Mouse (Mus musculus) gastrocnemius, adult 8-10 months (tissue): ENCODE measurements around the gene Hibadh. TPM values are rescaled to one million over a fixed set of nuclear protein-coding genes. Genes with fewer than 3 reads are reported as not detected.
A peak's percentile ranks its signal among the peaks of the same experiment; 100 is the strongest.

ENCODE experiments used
- DNase-seq, 2 experiments: peaks; one replicate each; pipeline ENCODE4 v3.0.0; 2022; ENCODE audit warnings: low spot score in 2 of 2
- total RNA-seq, 4 experiments: library from RNA; stranded (reverse); gene quantifications; 2 replicates each; pipeline ENCODE4 v1.2.4; 2022

Gene Hibadh
- total RNA-seq, 4 experiments from 2014 or later: 106 to 125 (median 119) TPM

DNA sequence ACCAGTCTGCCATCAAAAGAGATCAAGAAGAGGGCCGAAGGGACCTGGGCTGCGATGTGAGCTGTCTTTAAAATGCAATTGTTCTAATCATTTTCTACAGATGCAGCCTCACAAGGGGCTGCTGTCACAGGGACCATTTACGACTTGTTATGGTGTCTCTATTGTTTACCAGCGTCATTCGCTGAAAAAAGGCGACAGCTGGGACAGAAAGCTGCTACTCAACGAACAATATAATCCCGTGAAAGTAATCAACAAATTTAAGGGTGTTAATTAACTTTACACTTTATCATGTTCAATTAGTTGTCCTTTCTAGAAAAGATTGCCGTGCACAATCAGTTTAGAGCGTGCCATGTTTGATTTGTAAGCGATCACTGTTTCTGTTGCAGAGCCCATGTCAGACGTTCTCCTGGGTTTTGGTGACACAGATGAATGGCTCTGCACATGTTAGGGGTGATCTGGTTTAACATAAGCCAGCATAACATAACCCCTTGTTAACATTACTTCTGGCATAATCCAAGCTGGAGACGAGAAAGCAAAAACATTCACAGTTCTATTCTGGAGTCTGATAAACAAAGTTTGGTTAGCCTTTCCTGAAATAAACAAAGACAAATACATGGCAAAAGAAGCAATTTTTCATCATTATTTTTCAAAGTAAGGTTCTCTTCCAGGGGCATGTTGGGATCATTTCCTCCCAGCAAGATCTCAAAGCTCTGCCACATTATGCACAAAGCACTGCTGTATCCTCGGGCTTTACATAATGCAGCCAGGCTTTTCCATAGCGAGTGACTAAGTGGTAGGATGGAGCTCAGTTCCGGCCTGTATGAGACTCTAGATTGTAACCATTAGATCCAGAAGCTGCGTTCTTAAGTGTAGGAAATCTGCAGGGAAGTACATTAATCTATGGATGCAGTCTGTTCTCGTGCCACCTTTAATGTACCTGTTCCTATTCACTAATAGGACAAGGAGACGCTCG lies 72.6 kb downstream of the Hibadh start:
- no peak for DNase-seq

DNA sequence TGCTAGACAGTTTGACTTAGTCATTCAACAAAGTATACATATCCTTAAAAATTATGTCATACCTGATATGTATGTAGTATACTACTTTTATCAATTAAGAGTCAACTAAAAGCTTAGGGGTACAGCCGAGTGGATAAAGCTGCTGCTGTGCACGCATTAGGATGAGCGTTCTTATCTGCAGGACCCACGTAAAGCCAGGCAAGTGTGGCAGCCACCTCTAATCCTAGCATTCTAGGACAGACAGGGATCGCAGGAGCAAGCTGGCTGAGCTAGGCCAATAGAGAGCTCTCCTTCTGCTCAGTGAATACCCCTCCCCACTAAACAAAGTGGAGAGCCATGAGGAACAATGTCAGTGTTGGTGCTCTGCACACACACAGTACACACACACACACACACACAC lies 75.0 kb downstream of the Hibadh start:
- no peak for DNase-seq

DNA sequence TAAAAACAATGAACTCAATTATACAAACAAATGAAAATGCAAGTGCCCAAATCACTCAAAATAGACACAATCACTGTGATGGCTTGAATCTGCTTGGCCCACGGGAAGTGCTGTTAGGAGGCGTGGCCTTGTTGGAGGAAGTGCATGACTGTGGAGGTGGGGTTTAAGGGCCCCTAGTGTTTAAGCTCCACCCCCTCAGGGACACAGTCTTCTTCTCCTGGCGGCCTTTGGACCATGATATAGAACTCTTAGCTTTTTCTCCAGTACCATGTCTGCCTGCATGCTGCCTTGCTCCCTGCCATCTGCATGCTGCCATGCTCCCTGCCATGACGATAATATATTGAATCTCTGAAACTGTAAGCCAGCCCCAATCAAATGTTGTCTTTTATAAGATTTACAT lies 77.2 kb downstream of the Hibadh start:
- no peak for DNase-seq

DNA sequence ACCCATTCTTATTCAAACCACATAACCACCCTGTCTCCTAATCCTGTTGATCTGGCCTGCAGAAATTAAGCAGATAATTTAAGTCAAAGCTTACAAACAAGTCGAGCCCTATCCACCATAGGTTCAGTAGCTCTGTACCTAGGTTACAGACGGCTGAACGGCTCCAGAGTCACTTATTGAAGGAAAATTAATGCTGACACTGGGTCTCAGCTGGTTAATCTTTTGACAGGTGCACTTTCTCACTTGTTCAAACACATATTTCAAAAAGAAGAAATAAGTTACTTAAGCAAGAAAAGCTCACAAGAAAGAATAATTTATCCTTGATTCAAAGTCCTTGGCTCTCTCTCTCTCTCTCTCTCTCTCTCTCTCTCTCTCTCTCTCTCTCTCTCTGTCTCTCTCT lies 81.1 kb downstream of the Hibadh start:
- DNase-seq: no peak

DNA sequence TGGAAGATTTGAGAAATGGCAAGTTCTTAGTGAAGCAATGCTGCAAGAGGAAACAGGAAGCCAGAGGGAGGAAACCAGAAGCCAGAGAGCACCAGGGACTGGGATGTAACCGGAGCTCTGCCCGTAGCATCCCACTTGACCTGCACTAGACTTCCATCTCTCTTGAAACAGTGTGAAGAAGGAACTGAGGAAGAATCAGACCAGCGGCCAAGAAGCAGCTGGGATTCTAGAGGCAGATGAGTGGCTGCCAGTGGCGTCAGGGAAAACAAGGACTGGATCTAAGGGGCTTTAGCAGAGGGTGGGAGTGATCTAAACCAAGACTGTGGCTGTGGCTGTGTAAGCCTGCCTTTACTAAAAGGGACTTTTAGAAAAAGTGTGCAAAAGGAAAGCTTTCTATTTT lies 95.8 kb downstream of the Hibadh start:
- DNase-seq: peak; percentile 15 to 31

DNA sequence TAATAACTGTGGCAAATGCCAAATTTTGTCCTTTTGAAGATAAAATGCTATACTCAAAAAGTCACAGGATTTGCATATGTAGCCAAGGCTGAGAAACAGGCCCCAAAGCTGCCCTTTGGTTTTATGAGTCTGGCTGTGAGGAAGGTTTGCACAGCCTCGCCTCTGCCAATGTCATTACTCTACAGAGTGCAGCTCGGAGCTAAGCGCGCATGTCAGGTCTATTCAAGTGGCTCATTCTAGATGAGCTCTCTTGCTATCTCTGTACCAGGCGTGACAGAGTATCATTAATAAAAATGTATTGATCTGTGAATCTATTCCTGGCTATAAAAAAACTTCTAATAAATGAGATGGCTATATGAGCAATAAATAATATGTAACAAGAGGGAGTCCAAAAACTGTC lies 97.7 kb downstream of the Hibadh start:
- no peak for DNase-seq

DNA sequence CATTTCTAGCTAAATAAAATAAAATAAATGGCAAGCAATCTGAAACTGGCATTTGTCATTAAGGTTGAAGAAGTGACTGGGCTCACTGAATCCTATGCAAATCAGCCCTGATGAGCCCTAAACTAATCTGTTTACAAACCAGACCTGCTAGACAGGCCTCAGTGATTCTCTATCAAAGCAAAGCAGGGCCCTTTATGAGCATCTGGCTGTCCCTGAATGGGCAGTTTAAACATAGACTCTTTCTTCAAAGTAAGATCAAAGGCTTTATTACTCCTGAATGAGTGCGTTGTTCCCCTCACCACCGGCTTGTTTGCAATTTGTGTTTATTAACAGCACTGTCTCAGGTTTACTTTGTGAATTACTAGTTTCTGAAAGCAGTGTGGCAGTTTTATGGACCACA lies 100.3 kb downstream of the Hibadh start:
- DNase-seq: no peak

DNA sequence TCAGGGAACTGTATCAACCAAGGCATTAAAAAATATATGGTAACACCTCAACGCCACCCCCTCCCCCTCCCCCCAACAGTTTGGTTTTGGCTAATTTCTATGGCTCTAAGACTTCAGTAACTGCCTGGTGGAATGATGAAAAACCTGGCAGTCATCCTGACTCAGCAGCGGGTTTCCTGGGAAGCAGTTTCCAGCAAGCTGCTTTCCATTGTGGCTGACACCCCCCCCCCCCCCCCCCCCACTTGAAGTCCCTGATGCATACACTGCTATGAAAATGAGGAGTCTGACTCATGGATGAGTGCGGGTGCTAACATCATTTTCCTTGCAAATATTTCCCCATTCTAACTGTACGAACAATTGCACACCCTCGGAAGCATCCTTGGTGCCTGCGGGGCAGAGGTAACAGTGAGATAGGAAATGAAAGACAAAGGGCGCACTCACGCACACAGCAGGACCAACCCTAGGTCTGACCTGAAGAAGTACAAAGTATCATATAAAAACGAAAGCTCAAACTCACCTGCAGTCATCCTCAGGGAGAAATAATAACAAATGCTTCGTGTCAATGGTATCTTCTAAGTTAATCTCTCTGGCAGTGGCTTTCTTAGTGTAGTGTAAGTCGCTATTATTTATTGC lies 105.0 kb downstream of the Hibadh start:
- no peak for DNase-seq

DNA sequence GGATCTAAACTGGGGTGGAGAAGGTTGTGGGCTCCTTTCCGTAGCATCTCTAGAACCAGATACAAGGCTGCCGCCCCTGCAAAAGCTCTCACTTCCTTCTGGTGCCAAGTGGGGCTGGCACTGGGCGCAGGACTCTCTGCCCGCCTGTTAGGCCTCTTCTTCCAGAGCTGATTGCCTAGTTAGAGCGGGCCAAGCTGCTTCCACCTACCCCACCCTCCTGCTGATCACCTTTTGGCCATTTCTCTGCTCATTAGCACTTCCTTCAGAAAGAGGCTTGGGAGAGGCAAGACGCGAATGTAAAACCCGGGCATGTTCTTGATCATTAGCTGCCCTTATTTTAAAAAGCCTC lies 108.1 kb downstream of the Hibadh start:
- DNase-seq: peak; percentile 12 to 28

DNA sequence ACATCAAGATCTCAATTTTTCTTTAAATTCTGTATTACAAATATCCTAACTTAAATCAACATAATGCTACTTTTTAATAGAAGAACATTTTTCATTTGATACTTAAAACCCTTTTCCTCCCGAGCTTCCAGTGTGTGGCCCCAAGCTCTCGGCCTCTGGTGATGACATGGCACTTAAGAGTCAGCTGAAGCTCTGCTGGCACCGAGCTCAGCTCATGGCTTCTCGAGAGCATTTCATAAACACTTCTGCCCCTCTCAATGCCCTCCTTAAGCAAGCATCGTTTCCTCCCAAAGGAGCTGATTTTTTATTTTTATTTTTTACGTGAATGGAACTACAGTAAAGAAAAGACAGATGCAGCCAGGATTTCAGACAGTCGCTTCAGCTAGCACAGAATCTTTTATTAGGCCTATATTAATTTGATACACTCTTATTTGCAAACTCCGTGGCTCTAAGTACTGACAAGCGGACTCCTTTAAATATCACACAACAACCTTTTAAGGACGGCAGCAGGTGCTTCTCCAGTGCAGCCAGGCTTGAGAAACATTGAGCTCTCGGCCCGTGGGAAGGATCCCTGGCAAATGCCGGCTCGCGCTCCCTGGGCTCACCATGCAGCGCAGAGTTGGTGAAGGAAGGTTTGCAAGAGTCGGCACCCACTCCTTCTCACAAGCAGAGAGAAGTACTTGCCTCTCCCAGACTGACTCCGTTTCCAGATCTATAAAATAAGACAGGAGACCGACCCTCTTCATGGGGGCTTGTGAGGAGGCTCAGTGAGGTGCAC lies 108.6 kb downstream of the Hibadh start:
- peak in 1 of 2 experiments; percentile 40 for DNase-seq

DNA sequence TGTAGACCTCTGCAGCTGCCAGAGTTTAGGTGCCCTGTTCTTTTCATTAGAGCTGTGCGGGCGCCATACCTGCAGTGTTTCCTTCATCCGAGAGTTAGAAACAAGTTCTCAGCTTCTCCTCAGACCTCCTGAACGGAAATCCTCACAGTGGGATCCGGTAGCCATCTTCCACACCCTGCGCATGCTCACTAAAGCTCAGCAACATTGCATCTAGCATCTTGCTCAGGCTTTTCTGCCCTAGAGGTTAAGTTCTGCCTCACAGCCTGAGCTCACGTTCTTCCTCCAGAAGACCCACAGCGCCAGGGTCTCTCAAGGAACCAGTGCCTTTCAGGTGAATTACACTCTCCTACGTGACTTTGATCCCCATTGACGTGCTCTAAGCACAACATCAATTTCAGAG lies 109.3 kb downstream of the Hibadh start:
- no peak for DNase-seq

DNA sequence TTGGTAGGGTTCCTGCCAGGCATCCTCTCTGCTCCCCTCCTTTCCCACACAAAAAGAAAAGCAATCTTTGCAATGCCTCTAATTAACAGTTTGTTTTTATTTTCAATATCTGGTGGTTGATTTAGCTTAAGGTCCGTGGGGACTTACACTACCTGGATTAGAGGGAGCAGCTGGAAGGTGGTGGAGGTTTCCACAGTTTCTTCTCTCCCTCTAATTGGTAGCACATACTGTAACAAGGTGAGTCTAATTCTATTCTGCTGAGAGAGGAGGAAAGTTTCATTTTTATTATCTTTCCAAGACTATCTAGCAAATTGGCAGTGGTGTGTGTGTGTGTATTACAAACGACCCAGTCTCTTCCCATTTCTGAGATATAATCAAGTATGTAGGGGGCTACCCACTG lies 116.0 kb downstream of the Hibadh start:
- DNase-seq: no peak

DNA sequence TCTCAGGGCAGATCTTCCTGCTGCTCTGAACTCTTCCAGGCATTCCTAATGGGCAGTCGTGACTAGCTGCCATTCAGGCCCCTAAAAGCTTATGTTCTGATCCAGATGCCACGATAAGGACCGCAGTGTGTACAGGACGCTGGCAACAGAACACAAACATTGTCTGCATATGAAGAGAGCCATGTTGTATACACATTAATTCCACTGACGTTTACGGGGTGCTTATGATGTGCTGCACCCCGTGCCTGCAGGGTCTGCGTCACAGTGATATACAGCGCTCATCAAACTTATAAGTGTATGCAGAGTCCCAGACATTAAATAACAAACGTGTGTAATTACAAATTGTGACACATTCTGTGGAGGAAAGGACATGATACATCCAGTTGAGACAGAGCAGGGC lies 121.5 kb downstream of the Hibadh start:
- DNase-seq: no peak

DNA sequence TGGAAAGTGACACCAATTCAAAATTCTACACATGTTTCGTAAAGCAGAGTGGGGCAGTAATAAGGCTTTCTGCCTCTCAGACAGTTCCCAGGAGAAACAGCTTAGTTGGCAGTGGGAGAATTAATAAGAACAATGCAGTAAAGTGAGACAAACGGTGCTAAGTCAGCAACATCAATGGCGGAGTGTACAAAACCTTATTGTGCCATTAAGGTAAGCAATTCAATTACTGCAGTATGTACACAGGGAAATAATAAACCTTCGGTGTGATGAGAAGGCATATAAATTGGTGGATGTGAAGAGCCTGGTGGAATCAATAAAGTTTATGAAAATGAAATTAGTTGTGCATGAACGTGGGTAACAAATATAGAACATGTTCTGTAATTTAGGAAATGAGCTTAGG lies 122.9 kb downstream of the Hibadh start:
- DNase-seq: no peak

DNA sequence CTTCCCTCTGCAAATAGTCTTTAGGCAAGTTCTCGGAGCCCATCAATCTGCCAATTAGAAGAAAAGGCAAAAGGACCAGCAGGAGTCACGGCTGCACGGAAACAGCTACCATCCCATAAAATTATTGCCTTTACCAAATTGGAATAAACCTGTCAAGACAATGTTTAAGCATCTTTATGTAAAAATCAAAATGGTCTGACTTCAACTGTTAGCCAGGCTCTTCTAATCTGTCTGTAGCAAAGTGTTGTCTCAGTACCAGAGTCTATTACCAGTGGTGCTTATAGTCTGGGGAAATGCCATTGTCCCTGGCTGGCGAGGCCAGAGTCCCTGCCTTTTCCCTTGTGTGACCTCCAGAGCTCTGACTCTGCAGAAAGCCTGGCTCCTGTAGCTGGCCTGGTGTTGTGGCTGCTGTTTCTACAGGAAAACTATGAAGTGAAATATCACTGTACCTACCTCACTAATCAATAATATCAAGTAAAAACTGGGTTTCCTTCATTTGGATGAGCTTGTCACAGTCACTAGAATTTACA lies 126.2 kb downstream of the Hibadh start:
- no peak for DNase-seq

DNA sequence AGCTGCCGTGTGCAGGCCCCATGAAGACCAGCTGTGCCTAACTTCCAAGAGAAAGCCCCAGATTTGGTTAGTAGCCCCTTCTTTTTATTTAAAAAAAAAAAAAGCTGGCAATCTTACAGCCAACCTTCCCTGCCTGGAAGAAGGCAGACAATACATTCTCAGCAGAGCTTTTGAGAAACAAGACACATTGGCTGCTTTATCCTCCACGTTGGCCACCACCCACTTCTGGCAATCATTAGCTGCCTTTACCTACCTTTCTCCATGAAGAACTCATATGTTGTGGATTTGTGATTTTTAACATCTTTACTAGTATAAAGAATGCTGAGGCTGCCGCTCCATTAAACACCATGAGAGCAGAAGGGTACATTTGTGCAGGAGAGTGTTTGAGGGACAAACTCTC lies 131.4 kb downstream of the Hibadh start:
- no peak for DNase-seq

DNA sequence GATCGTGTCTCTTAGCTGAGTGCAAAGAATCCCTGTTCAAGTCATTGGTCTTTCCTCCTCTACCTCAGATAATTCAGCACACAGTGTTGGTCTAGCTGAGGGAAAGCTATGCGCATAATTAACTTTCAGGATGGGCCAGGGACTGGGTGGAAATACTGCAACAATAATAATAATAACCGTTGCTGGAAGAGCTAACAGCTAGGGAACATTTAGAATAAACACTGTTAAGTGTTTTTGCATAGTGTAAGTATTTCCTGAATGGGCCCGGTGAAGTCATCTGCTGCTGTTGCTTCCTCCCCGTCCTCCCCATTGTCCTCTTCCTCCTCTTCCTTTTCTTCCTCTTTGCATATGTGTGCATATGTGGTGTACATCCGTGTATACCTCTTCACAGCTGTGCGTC lies 132.2 kb downstream of the Hibadh start:
- DNase-seq: no peak

DNA sequence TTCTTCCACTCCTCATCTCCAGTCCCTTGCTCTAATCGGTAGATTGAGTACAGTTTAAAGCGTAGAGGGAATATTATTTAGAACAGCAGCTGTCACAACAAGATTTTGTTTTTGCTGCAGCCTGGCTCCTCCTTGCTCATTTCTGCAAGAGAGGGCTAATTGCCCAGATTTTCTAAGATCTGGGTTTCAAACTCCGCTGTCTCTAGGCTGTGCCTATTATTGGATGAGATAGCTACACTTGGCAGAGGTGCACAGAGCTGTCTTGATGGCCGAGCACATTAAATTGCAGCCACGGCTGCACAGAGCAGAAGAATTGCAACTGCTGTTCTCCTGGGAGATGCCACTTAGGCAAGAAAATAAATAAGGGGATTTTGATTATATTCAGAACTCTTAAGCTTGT lies 133.0 kb downstream of the Hibadh start:
- DNase-seq: peak in 1 of 2 experiments; percentile 18

DNA sequence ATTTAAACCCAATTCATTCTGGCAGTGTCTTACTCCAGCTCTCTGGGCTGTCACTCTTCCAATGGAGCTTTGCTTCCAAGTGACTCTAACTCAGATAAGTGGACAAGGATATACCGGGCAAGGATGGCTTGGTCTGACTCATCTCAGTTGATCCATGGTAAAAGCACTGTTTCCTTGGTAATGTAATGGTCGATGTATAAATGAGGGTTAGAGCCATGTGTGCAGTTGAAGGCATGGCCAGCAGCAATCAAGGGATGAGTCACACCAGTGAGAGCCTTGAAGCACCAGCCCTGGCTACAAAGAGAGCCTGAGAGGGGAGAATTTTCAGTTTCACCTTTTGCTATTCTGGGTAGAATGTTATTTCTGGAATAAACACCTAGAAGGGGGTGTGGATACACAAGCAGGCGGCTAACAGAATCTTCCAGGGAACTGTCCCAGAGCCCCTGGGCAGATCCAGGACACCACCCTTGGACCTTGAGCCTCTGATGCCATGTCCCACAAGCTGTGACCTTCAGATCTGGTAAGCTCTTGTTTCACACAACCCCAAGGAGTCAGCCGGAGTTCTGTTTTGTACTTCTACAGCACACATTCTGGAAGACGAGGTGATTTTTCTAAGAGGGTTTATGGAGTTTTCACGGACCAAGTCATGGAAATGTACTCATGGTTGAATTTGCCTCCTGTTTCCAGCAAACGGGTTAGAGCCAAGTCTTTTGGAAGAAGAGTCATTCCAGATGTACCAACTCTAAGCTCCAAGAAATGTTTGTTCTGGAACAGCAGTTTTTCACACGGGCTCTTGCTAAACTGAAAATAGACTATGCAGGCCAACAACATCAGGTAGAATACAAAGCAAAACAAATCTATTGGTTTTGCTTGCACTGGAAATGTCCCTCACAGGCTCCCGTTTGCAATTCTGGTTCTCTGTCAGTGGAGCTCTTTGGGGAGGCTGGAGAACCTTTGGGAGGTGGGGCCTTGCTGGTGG lies 134.1 kb downstream of the Hibadh start:
- peak in 1 of 2 experiments; percentile 33 for DNase-seq

DNA sequence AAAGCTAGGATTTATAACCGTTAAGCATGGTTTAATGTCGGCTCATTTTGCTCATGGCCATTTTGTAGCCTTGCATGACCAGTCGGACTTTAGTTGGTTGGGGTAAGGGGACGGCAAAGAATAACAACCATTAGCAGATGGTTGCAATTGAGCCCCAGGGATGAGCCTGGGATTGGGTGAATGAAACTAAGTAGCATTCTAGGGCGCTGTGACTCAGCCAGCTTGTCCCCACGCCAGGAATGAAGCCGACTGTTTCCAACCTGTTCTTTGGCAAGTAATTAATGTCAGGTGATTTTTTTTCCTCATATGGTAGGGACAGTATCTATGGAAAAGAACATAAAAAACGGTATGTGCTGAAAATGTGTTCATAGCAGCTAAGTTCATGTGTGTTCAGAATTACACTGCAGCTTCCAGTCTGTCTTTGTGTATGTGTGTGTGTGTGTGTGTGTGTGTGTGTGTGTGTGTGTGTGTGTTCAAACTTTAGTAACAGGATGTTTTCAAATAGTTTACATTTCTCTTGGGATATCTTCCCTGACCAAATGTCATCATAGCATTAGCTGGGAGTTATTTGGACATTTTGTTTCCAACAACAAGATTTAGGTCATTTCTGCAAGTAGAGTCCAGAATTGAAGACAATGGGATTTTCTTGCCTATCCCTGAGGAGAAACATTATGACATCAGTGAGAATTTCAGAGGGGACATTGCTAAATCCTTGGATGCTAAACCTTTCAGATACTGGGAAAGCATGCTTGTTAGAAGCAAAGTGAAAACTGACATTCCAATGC lies 135.3 kb downstream of the Hibadh start:
- peak; percentile 51 to 57 for DNase-seq
